Mouse (Mus musculus): Measurements from ENCODE around the gene Dcun1d1.

GRCm38 (mm10) chr3:35966493-35966892 lies 29.2 kb upstream of the Dcun1d1 start:
- TF ChIP-seq POLR2A (IDR thresholded peaks at IDR 0.05; ENCODE audit: borderline replicate concordance, extremely low read depth, low read depth, low read length): no peak
- no peak for TF ChIP-seq CTCF (IDR thresholded peaks at IDR 0.05; ENCODE audit: insufficient read depth, low read length)
